8 mouse cellular contexts compared by ENCODE assay signal in the genomic region with DNA sequence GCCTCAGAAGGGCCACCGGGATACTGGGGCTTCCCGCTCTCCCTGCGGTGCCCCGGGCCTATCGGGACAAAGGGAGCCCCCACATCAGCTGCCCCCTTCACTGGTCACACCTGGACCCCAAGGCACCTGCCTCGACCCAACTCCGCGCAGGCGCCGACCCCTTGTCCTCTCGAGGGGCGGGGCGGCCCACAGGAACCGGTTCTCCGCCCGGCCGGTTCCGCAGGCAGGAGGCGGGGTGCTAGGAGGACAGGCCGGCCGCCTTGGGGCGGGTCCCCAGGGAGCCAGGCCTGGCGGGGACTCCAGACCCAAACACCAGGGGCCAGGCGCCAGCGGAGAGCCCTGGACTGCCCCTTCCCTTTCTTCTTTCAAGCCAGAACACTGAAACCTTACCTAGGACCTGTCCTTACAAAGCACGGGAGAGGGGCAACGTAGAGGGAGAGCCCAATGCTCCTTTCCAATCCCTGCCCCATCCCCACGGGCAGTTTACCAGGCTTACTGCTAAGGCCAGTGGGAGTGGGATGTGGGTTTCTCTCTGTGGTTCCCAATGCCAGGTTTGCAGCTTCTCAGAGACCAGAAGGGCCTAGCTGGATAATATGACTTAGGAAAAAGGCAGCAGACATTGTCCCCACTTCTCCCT. TPM values are rescaled to one million over a fixed set of nuclear protein-coding genes. Genes with fewer than 3 reads are reported as not detected.
A peak's percentile ranks its signal among the peaks of the same experiment; 100 is the strongest.
DNase-seq lines count a peak whose midpoint lies in the region; ATAC-seq lines count a peak whose summit lies in the region.

No protein-coding gene starts in this region.

- 6% methylated on average over 28 of the region's 28 CpGs for WGBS in embryonic facial prominence, embryonic 12.5 days
- 8% methylated on average over 28 of the region's 28 CpGs for WGBS in heart, embryonic 13.5 days
- WGBS in kidney, embryonic 15.5 days, result 9% methylated on average over 28 of the region's 28 CpGs

- no peaks in the 10 kb centered on the region; the same call in 1 of the 2 replicates for H3K27me3 ChIP-seq in embryonic facial prominence, embryonic 12.5 days
- peaks cover 10% of the 10 kb centered on the region for H3K27me3 ChIP-seq in heart, embryonic 13.5 days (replicated peaks)
- no peaks in the 10 kb centered on the region for H3K27me3 ChIP-seq in kidney, embryonic 15.5 days

- ATAC-seq in CD4-positive, CD25-positive, alpha-beta regulatory T cell, adult 4 months, result no peak
- no peak for ATAC-seq in embryonic facial prominence, embryonic 12.5 days (ENCODE audit: insufficient number of reproducible peaks, insufficient read depth, low FRiP score, low TSS enrichment)
- no peak for ATAC-seq in heart, embryonic 13.5 days (ENCODE audit: extremely low read depth, insufficient number of reproducible peaks, low FRiP score, low TSS enrichment)
- ATAC-seq in kidney, embryonic 15.5 days (replicated peaks; ENCODE audit: low FRiP score), result peak; percentile 81

- H3K4me3 ChIP-seq in embryonic facial prominence, embryonic 12.5 days, result peak overlapping the region; percentile 21
- peak overlapping the region; percentile 53 for H3K4me3 ChIP-seq in heart, embryonic 13.5 days
- H3K4me3 ChIP-seq in kidney, embryonic 15.5 days (replicated peaks), result peak overlapping the region; percentile 47

- no peaks in the 10 kb centered on the region for H3K9me3 ChIP-seq in embryonic facial prominence, embryonic 12.5 days
- H3K9me3 ChIP-seq in heart, embryonic 13.5 days, result no peaks in the 10 kb centered on the region
- H3K9me3 ChIP-seq in kidney, embryonic 15.5 days (replicated peaks), result no peaks in the 10 kb centered on the region

- H3K36me3 ChIP-seq in embryonic facial prominence, embryonic 12.5 days, result no peaks in the 10 kb centered on the region
- H3K36me3 ChIP-seq in heart, embryonic 13.5 days, result no peaks in the 10 kb centered on the region
- no peaks in the 10 kb centered on the region for H3K36me3 ChIP-seq in kidney, embryonic 15.5 days

- H3K4me2 ChIP-seq in embryonic facial prominence, embryonic 12.5 days (replicated peaks), result peak overlapping the region; percentile 52
- peak overlapping the region; percentile 74 for H3K4me2 ChIP-seq in heart, embryonic 13.5 days
- H3K4me2 ChIP-seq in kidney, embryonic 15.5 days, result peak overlapping the region; percentile 70

- H3K9ac ChIP-seq in embryonic facial prominence, embryonic 12.5 days, result peak overlapping the region; percentile 36; the same call in 1 of the 2 replicates
- peak overlapping the region; percentile 78 for H3K9ac ChIP-seq in heart, embryonic 13.5 days
- H3K9ac ChIP-seq in kidney, embryonic 15.5 days, result peak overlapping the region; percentile 41

- DNase-seq in CD4-positive, CD25-positive, alpha-beta regulatory T cell, adult 2 months (ENCODE audit: low read depth, low spot score), result peak; percentile 33
- peak; percentile 94 for DNase-seq in lung, postnatal 10 days
- peak; percentile 76 for DNase-seq in ovary, adult 18-20 months (ENCODE audit: low spot score)
- peak; percentile 79 to 83 for DNase-seq in urinary bladder, postnatal 4 days (ENCODE audit: low spot score in 2 of 2)

- peak overlapping the region; percentile 19 for H3K27ac ChIP-seq in embryonic facial prominence, embryonic 12.5 days
- H3K27ac ChIP-seq in heart, embryonic 13.5 days (replicated peaks), result peak overlapping the region; percentile 34
- H3K27ac ChIP-seq in kidney, embryonic 15.5 days, result peak overlapping the region; percentile 87

- H3K4me1 ChIP-seq in embryonic facial prominence, embryonic 12.5 days, result peaks cover 34% of the 10 kb centered on the region
- peaks cover 52% of the 10 kb centered on the region for H3K4me1 ChIP-seq in heart, embryonic 13.5 days
- H3K4me1 ChIP-seq in kidney, embryonic 15.5 days, result peaks cover 93% of the 10 kb centered on the region

RNA-seq across cellular contexts. Expression of a gene that starts 5.9 kb away (rescaled TPM):
- polyA plus RNA-seq in CD4-positive, CD25-positive, alpha-beta regulatory T cell, adult 4 months (2017; shearing (Covaris generic)), result not detected
- polyA plus RNA-seq in embryonic facial prominence, embryonic 12.5 days (2016; fragmentation: Nextera tagmentation; extraction: Ambion mirVana), result 9.4 and 9.7 TPM in 2 replicates
- polyA plus RNA-seq in heart, embryonic 13.5 days (2015; fragmentation: Nextera tagmentation; extraction: Ambion mirVana), result 4.3 and 4.9 TPM in 2 replicates
- polyA plus RNA-seq in kidney, embryonic 15.5 days (2015; fragmentation: Nextera tagmentation; extraction: Ambion mirVana), result 15.0 and 16.2 TPM in 2 replicates

RNA-seq across cellular contexts. Expression of a gene that starts 54.9 kb away (rescaled TPM):
- polyA plus RNA-seq in CD4-positive, CD25-positive, alpha-beta regulatory T cell, adult 4 months (2017; shearing (Covaris generic)), result not detected
- 3.0 and 3.4 TPM in 2 replicates for polyA plus RNA-seq in embryonic facial prominence, embryonic 12.5 days (2016; fragmentation: Nextera tagmentation; extraction: Ambion mirVana)
- 1.5 and 1.6 TPM in 2 replicates for polyA plus RNA-seq in heart, embryonic 13.5 days (2015; fragmentation: Nextera tagmentation; extraction: Ambion mirVana)
- polyA plus RNA-seq in kidney, embryonic 15.5 days (2015; fragmentation: Nextera tagmentation; extraction: Ambion mirVana), result 3.3 and 4.0 TPM in 2 replicates

Comparison
In these comparisons a context has a peak if more than half of its experiments do, and no peak if none do; other contexts are left out.
1. DNase-seq: peak in every context shown above with its lines; median percentile 94 in lung, postnatal 10 days; 81 in urinary bladder, postnatal 4 days; 76 in ovary, adult 18-20 months; 33 in CD4-positive, CD25-positive, alpha-beta regulatory T cell, adult 2 months.
2. H3K27ac ChIP-seq: peak in every context shown above with its lines; median percentile 87 in kidney, embryonic 15.5 days; 34 in heart, embryonic 13.5 days; 19 in embryonic facial prominence, embryonic 12.5 days.